Mouse (Mus musculus) neural tube, embryonic 14.5 days (tissue): ENCODE measurements around the gene Map2k5. TPM values are rescaled to one million over a fixed set of nuclear protein-coding genes. Genes with fewer than 3 reads are reported as not detected.

ENCODE experiments used
- ATAC-seq: fragments of 200-750 bp; cut with Nextera tagmentation; 2 replicates; pipeline ENCODE4 v1.8.0; 2017; ENCODE audit warnings: low read depth, mild to moderate bottlenecking, moderate TSS enrichment, moderate library complexity
- H3K27ac ChIP-seq: fragments of 300-500 bp; sonication (generic); 2 replicates; pipeline ENCODE4 v1.5.1; 2014; ENCODE audit warnings: low read depth, mild to moderate bottlenecking, control low read depth, low read length, moderate library complexity, mixed read lengths
- H3K27me3 ChIP-seq: fragments of 300-500 bp; sonication (generic); 2 replicates; pipeline ENCODE4 v1.6.1; 2014; ENCODE audit warnings: low read length; ENCODE audit not compliant: control insufficient read depth, insufficient read depth
- H3K36me3 ChIP-seq: fragments of 300-500 bp; sonication (generic); 2 replicates; pipeline ENCODE4 v1.6.1; 2014; ENCODE audit warnings: low read length, mixed read lengths; ENCODE audit not compliant: control insufficient read depth, insufficient read depth
- H3K4me1 ChIP-seq: fragments of 300-500 bp; sonication (generic); 2 replicates; pipeline ENCODE4 v1.6.1; 2014; ENCODE audit warnings: low read length; ENCODE audit not compliant: control insufficient read depth, insufficient read depth
- H3K4me2 ChIP-seq: fragments of 300-500 bp; sonication (generic); 2 replicates; pipeline ENCODE4 v1.6.1; 2014; ENCODE audit warnings: mild to moderate bottlenecking, low read depth, low read length, control low read depth
- H3K4me3 ChIP-seq: fragments of 300-500 bp; sonication (generic); 2 replicates; pipeline ENCODE4 v1.5.1; 2014; ENCODE audit warnings: low read depth, low read length, control low read depth, mixed read lengths
- H3K9ac ChIP-seq: fragments of 300-500 bp; sonication (generic); replicated peaks from 2 replicates; pipeline ENCODE4 v1.6.1; 2014; ENCODE audit warnings: low read depth, mild to moderate bottlenecking, control low read depth, low read length, mixed read lengths
- H3K9me3 ChIP-seq: fragments of 300-500 bp; sonication (generic); 2 replicates; pipeline ENCODE4 v1.6.1; 2016; ENCODE audit warnings: low read length; ENCODE audit not compliant: control insufficient read depth
- WGBS: fragments of 180-500 bp; shearing (Covaris S2); extraction: QIAGEN DNeasy Blood & Tissue Kit; methylation state at CpG from one replicate; pipeline ENCODE4 v1.1.7; 2014; 5-methylcytosine and 5-hydroxymethylcytosine counted together
- polyA plus RNA-seq: library from polyadenylated mRNA; unstranded; fragments of >200 nt; fragmentation: Nextera tagmentation; extraction: Ambion mirVana; gene quantifications from 2 replicates; pipeline ENCODE4 v1.2.1, GENCODE M21; 2014

Map2k5 gene
- polyA plus RNA-seq, 1 experiment from 2014 or later = 35.1 TPM

GRCm38 (mm10) chr9:63350030-63350429 is 27.7 kb downstream of the Map2k5 start:
- Histone ChIP-seq H3K9me3 (no peaks in the 10 kb centered on the region), H3K27ac (no peak overlapping the region), H3K4me2 (no peak overlapping the region), H3K9ac (no peak overlapping the region), H3K36me3 (no peaks in the 10 kb centered on the region), H3K4me1 (peaks cover 13% of the 10 kb centered on the region; the same call in 1 of the 2 replicates), H3K27me3 (no peaks in the 10 kb centered on the region), H3K4me3 (no peak overlapping the region)
- ATAC-seq = no peak
- 93% methylated on average over 8 of the region's 8 CpGs for WGBS

GRCm38 (mm10) chr9:63349241-63349640 is 28.5 kb downstream of the Map2k5 start:
- Histone ChIP-seq H3K4me1 (peaks cover 14% of the 10 kb centered on the region; the same call in 1 of the 2 replicates), H3K9me3 (no peaks in the 10 kb centered on the region), H3K27me3 (no peaks in the 10 kb centered on the region), H3K36me3 (no peaks in the 10 kb centered on the region), H3K27ac (no peak overlapping the region), H3K4me2 (no peak overlapping the region), H3K4me3 (no peak overlapping the region), H3K9ac (no peak overlapping the region)
- no peak for ATAC-seq
- 89% methylated on average over 3 of the region's 3 CpGs for WGBS

- WGBS = 73% methylated on average over 1 of the region's 1 CpGs
- peaks cover 14% of the 10 kb centered on the region; the same call in 1 of the 2 replicates for H3K4me1 ChIP-seq
- no peak overlapping the region for H3K27ac ChIP-seq
- H3K36me3 ChIP-seq = no peaks in the 10 kb centered on the region
- no peak for ATAC-seq
- no peak overlapping the region for H3K4me3 ChIP-seq
- no peak overlapping the region for H3K4me2 ChIP-seq
- H3K27me3 ChIP-seq = no peaks in the 10 kb centered on the region
- no peak overlapping the region for H3K9ac ChIP-seq
- H3K9me3 ChIP-seq = no peaks in the 10 kb centered on the region
Measured at GRCm38 (mm10) chr9:63348146-63348545, 29.6 kb downstream of the Map2k5 start.

GRCm38 (mm10) chr9:63346029-63346428 is 31.7 kb downstream of the Map2k5 start:
- WGBS = 64% methylated on average over 6 of the region's 6 CpGs
- no peaks in the 10 kb centered on the region for H3K36me3 ChIP-seq
- H3K4me3 ChIP-seq = no peak overlapping the region

DNA sequence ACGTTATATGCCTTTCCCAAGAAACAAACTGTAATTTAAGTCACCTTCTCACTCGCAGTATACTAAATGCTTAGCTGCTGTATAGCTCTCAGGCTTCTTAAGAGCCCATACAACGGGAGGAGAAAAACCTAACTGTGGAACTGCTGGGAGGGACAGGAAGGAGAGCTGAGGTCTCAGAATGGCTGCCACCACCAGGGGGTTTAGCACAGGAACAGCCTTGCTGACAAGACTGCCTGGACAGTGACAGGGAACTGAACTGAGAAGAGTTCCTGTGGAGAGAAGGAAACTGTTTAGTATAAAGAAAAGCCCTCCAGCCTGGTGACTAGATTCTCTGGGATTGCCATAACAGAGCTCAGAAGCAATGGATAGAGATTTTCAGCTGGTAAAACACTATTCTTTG is 35.9 kb downstream of the Map2k5 start:
- H3K9ac ChIP-seq = no peak overlapping the region
- H3K27ac ChIP-seq = no peak overlapping the region
- ATAC-seq = no peak
- no peaks in the 10 kb centered on the region for H3K27me3 ChIP-seq
- H3K9me3 ChIP-seq = no peaks in the 10 kb centered on the region
- peaks cover 17% of the 10 kb centered on the region; the same call in 1 of the 2 replicates for H3K4me1 ChIP-seq
- H3K4me2 ChIP-seq = no peak overlapping the region
- no peak overlapping the region for H3K4me3 ChIP-seq
- 68% methylated on average over 3 of the region's 3 CpGs for WGBS
- H3K36me3 ChIP-seq = no peaks in the 10 kb centered on the region

More at GRCm38 (mm10) chr9:63346029-63346428, 31.7 kb downstream of the Map2k5 start:
- Histone ChIP-seq H3K27me3 (no peaks in the 10 kb centered on the region), H3K27ac (no peak overlapping the region), H3K9ac (no peak overlapping the region), H3K4me1 (peaks cover 14% of the 10 kb centered on the region; the same call in 1 of the 2 replicates), H3K4me2 (no peak overlapping the region), H3K9me3 (no peaks in the 10 kb centered on the region)
- no peak for ATAC-seq

- Histone ChIP-seq H3K36me3 (no peaks in the 10 kb centered on the region), H3K27me3 (no peaks in the 10 kb centered on the region), H3K9ac (no peak overlapping the region), H3K4me3 (no peak overlapping the region), H3K27ac (no peak overlapping the region), H3K9me3 (no peaks in the 10 kb centered on the region), H3K4me1 (0 out of 2 replicates have a peak, but pooled peaks cover 10% of the 10 kb centered on the region), H3K4me2 (no peak overlapping the region)
- 29% methylated on average over 6 of the region's 6 CpGs for WGBS
- ATAC-seq = no peak
Measured at GRCm38 (mm10) chr9:63339256-63339655, 38.4 kb downstream of the Map2k5 start.

DNA sequence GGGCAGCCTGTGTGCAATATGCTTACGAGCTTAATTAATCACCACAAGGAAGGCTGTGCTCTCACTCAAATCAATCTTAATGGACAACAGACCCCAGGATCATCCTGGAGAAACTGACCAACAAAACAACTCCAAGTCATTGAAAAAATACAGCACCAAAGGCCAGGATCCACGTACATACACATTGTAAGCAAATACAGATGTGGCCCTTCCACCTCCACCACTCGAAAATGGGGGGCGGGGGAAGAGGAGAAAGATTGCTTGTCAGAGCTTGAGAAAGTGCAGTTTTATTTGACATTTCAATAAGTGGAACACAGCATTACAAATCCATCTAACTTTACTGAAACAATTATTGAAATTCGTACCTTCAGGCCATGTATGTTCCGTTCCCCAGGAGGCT is 39.0 kb downstream of the Map2k5 start:
- ATAC-seq = no peak

GRCm38 (mm10) chr9:63335816-63336215 is 41.9 kb downstream of the Map2k5 start:
- 0 out of 2 replicates have a peak, but pooled peaks cover 10% of the 10 kb centered on the region for H3K4me1 ChIP-seq
- H3K27ac ChIP-seq = no peak overlapping the region
- no peak overlapping the region for H3K4me2 ChIP-seq
- no peaks in the 10 kb centered on the region for H3K27me3 ChIP-seq
- H3K4me3 ChIP-seq = no peak overlapping the region
- no peaks in the 10 kb centered on the region for H3K36me3 ChIP-seq
- no peak overlapping the region for H3K9ac ChIP-seq
- no peak for ATAC-seq
- WGBS = 93% methylated on average over 4 of the region's 4 CpGs
- no peaks in the 10 kb centered on the region for H3K9me3 ChIP-seq

More for the DNA sequence above, 39.0 kb downstream of the Map2k5 start:
- Histone ChIP-seq H3K27ac (no peak overlapping the region), H3K9me3 (no peaks in the 10 kb centered on the region), H3K9ac (no peak overlapping the region), H3K4me1 (0 out of 2 replicates have a peak, but pooled peaks cover 10% of the 10 kb centered on the region), H3K4me3 (no peak overlapping the region), H3K27me3 (no peaks in the 10 kb centered on the region), H3K36me3 (no peaks in the 10 kb centered on the region), H3K4me2 (no peak overlapping the region)
- 53% methylated on average over 6 of the region's 6 CpGs for WGBS

GRCm38 (mm10) chr9:63333074-63333473 is 44.6 kb downstream of the Map2k5 start:
- Histone ChIP-seq H3K36me3 (no peaks in the 10 kb centered on the region), H3K4me3 (no peak overlapping the region), H3K4me1 (no peaks in the 10 kb centered on the region), H3K27ac (no peak overlapping the region), H3K9me3 (no peaks in the 10 kb centered on the region), H3K27me3 (no peaks in the 10 kb centered on the region), H3K4me2 (no peak overlapping the region), H3K9ac (no peak overlapping the region)
- ATAC-seq = no peak
- 96% methylated on average over 2 of the region's 2 CpGs for WGBS
